Mouse (Mus musculus) ES-Bruce4 (cell line): ENCODE measurements at regions not wholly inside any gene's neighbourhood (a gene's known extent, or its start where the extent isn't known, plus 50 kb on each side); places are given as distances from the start of the nearest gene placed in this dataset.

Source experiments
- H3K27ac ChIP-seq: 2 replicates; pipeline ENCODE4 v1.5.1; 2012; ENCODE audit warnings: low read length, inconsistent platforms; ENCODE audit not compliant: insufficient read depth
- H3K27me3 ChIP-seq: 2 replicates; pipeline ENCODE4 v1.6.1; 2012; ENCODE audit warnings: mild to moderate bottlenecking, low read length, inconsistent platforms; ENCODE audit not compliant: control insufficient read depth, poor library complexity, insufficient read depth, severe bottlenecking
- H3K36me3 ChIP-seq: 2 replicates; pipeline ENCODE4 v1.6.1; 2012; ENCODE audit warnings: inconsistent platforms, mild to moderate bottlenecking, low read length, moderate library complexity; ENCODE audit not compliant: control insufficient read depth, poor library complexity, insufficient read depth, severe bottlenecking
- H3K4me1 ChIP-seq: one replicate; pipeline ENCODE4 v1.8.1; 2011; ENCODE audit warnings: low read length; ENCODE audit not compliant: control insufficient read depth, insufficient read depth
- H3K4me3 ChIP-seq: 2 replicates; pipeline ENCODE4 v1.5.1; 2011; ENCODE audit warnings: low read depth, mild to moderate bottlenecking, low read length
- H3K9ac ChIP-seq: 2 replicates; pipeline ENCODE4 v1.6.1; 2012; ENCODE audit warnings: low read depth, mild to moderate bottlenecking, inconsistent platforms; ENCODE audit not compliant: poor library complexity, severe bottlenecking
- H3K9me3 ChIP-seq: replicated peaks from 2 replicates; pipeline ENCODE4 v1.6.1; 2012; ENCODE audit warnings: mild to moderate bottlenecking, low read length, inconsistent platforms; ENCODE audit not compliant: control insufficient read depth, poor library complexity, insufficient read depth, severe bottlenecking
- CTCF ChIP-seq: IDR thresholded peaks from one replicate; pipeline ENCODE4 v1.8.1; 2011; ENCODE audit warnings: low read depth, low read length
- EP300 ChIP-seq: IDR thresholded peaks from 2 replicates; pipeline ENCODE4 v1.6.1; 2011; ENCODE audit warnings: low read depth, low read length; ENCODE audit not compliant: insufficient read depth
- POLR2A ChIP-seq: IDR thresholded peaks from one replicate; pipeline ENCODE4 v1.8.1; 2011; ENCODE audit warnings: low read length; ENCODE audit not compliant: insufficient read depth

DNA sequence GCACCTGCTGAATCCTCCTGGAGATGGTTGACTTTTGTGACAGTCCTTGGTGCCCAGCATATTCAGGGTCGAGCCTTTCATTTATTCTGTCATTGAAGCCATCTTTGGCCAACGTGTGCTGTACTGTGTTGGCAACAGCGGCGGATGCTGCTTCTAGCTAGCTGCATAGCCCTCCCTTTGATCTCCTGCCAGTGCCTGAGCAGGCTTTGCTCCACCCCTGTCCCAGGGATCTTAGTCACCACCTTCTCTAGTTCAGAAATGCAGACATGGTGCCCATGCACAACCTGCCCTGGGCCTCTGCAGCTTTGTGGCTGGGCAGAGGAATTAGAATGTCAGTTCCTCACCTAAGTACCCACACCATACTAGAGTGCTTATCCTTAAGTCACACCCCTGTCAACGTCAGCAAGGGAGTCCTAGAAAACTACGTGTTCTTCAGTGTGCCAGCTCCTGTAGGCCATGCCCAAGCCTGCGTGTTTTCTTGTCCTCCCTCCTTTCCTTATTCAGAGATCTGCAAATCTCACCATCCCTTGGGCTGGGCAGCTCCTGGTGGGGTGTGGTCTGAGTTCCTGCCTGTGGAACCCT, 151.9 kb downstream of the Zfp706 start:
- Histone ChIP-seq H3K9ac (no peak overlapping the region), H3K27ac (no peak overlapping the region), H3K4me3 (no peak overlapping the region), H3K36me3 (no peaks in the 10 kb centered on the region), H3K4me1 (no peaks in the 10 kb centered on the region), H3K9me3 (no peaks in the 10 kb centered on the region), H3K27me3 (no peaks in the 10 kb centered on the region)
- no peak for TF ChIP-seq CTCF
- TF ChIP-seq EP300: no peak
- TF ChIP-seq POLR2A: no peak

DNA sequence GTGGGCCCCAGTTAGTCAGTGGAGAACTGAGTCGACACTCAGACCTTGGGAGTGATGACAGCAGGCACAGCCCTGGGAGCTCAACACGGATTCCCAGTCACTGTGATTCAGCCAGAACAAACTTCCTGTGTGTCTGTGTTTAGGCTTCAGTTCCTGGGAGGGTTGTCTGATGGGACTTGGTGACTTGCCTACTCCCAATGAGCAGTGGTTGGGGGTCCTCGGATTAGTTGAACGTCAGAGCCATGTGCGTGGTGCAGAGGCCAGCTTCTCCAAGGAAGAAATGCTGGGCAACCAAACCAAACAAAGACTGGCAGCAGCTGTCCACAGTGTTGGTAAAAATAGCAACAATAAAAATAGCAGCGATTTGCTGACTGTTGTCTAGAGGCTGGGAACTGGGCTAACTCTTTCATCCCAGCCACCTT, 152.7 kb downstream of the Zfp706 start:
- no peak overlapping the region for H3K4me3 ChIP-seq
- H3K4me1 ChIP-seq: no peaks in the 10 kb centered on the region
- no peaks in the 10 kb centered on the region for H3K9me3 ChIP-seq
- TF ChIP-seq POLR2A (no peak), CTCF (no peak)
- no peak overlapping the region for H3K9ac ChIP-seq
- H3K36me3 ChIP-seq: no peaks in the 10 kb centered on the region
- no peak overlapping the region for H3K27ac ChIP-seq
- H3K27me3 ChIP-seq: no peaks in the 10 kb centered on the region

- H3K9ac ChIP-seq: no peak overlapping the region
- no peak overlapping the region for H3K27ac ChIP-seq
- no peak overlapping the region for H3K4me3 ChIP-seq
- no peaks in the 10 kb centered on the region for H3K9me3 ChIP-seq
- no peaks in the 10 kb centered on the region for H3K27me3 ChIP-seq
- no peaks in the 10 kb centered on the region for H3K4me1 ChIP-seq
- no peaks in the 10 kb centered on the region for H3K36me3 ChIP-seq
- TF ChIP-seq POLR2A: no peak
- no peak for TF ChIP-seq CTCF
- no peak for TF ChIP-seq EP300
Observed at GRCm38 (mm10) chr15:36852229-36852821, 155.2 kb downstream of the Zfp706 start.

- TF ChIP-seq CTCF (no peak), POLR2A (no peak), EP300 (no peak)
- Histone ChIP-seq H3K9ac (no peak overlapping the region), H3K27ac (no peak overlapping the region), H3K4me1 (no peaks in the 10 kb centered on the region), H3K36me3 (no peaks in the 10 kb centered on the region), H3K9me3 (no peaks in the 10 kb centered on the region), H3K4me3 (no peak overlapping the region), H3K27me3 (no peaks in the 10 kb centered on the region)
Observed at GRCm38 (mm10) chr15:36848238-36848637, 159.3 kb downstream of the Zfp706 start.

DNA sequence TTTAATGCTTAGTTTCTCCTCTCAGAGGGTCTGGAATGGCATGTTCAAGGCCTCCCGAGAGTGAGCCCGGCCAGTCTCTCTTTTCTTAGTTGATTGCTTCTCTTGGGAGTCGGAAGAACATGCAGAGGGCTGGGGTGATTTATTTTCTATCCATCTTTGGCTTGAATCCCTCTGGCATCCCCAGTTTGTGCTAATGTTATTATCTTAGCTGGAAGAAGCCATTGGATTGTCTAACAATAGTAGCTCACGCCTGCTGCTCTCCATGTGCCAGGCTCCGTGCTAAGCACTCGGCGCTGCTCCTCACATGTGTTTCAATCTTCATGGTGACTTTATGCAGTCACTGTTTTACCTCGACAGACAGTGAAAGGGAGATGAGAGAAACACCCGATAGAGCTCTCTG, 160.8 kb downstream of the Zfp706 start:
- Histone ChIP-seq H3K4me1 (no peaks in the 10 kb centered on the region), H3K4me3 (no peak overlapping the region), H3K9me3 (no peaks in the 10 kb centered on the region), H3K27me3 (no peaks in the 10 kb centered on the region), H3K27ac (no peak overlapping the region), H3K36me3 (no peaks in the 10 kb centered on the region), H3K9ac (no peak overlapping the region)
- TF ChIP-seq POLR2A: no peak
- TF ChIP-seq EP300: no peak
- no peak for TF ChIP-seq CTCF
